Mouse (Mus musculus): ENCODE results near the gene Anks1b. TPM values are rescaled to one million over a fixed set of nuclear protein-coding genes. Genes with fewer than 3 reads are reported as not detected.
"Not testable (repeated sequence)": the region's sequence is repeated elsewhere in the genome, so short reads cannot be mapped to it uniquely, and the experiment has no call there.

The Anks1b gene
- total RNA-seq, 2 experiments from 2014 or later = not detected

GRCm38 (mm10) chr10:90630099-90630698, 756.9 kb downstream of the Anks1b start:
- no peak for ATAC-seq (replicated peaks; ENCODE audit: poor library complexity, severe bottlenecking)

DNA sequence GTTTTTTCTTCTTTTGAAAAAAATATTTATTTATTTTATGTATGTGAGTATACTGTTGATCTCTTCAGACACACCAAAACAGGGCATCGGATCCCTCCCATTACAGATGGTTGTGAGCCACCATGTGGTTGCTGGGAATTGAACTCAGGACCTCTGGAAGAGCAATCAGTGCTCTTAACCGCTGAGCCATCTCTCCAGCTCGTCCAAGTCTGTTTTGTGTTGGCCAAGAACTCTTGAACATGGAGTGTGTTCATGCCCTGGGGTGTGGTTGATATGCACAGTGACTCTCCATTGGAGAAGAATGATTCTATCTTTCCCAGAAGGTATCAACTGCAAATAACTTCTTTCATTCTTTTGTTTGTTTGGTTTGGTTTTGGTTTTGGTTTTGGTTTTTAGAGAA, 757.5 kb downstream of the Anks1b start:
- ATAC-seq (replicated peaks; ENCODE audit: poor library complexity, severe bottlenecking) = not testable (repeated sequence)

DNA sequence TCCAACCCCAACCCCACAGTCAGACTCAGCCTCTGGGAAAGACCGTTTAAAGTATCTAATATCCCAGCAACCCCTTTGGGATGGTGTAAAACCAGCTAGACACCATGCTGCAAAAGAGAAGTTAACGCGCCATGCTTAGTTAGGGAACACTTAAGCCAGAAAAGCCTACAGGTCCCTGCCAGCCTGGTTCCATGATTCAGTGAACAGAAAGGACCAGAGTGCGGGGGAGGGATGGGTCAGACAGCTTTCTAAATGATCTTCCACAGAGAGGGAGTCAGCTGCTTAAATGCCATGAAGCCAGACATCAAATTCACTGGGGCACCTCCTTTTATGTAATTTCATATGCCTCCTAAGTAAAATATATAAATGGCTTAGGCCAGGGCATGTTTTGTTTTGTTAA, 764.0 kb downstream of the Anks1b start:
- no peak for ATAC-seq (replicated peaks; ENCODE audit: poor library complexity, severe bottlenecking)

DNA sequence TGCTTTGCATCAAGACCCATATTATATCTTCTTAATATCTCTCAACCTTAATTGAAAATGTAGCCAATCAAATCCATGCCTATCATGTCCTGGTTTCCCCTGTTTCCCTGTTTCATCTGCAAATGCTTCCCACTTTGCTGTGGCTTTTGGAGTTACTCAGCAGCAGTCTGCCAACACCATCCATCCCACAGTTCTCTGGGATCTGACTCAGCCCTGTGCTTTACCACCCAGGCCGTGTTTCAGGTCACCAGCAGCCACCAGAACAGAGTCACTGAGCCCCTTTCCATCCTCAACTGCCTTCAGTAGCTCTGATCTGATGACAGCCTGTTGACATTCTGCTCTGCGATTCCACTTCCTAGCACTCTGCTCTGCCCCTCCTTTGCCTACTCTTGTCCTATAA, 776.4 kb downstream of the Anks1b start:
- ATAC-seq (replicated peaks; ENCODE audit: poor library complexity, severe bottlenecking) = no peak

DNA sequence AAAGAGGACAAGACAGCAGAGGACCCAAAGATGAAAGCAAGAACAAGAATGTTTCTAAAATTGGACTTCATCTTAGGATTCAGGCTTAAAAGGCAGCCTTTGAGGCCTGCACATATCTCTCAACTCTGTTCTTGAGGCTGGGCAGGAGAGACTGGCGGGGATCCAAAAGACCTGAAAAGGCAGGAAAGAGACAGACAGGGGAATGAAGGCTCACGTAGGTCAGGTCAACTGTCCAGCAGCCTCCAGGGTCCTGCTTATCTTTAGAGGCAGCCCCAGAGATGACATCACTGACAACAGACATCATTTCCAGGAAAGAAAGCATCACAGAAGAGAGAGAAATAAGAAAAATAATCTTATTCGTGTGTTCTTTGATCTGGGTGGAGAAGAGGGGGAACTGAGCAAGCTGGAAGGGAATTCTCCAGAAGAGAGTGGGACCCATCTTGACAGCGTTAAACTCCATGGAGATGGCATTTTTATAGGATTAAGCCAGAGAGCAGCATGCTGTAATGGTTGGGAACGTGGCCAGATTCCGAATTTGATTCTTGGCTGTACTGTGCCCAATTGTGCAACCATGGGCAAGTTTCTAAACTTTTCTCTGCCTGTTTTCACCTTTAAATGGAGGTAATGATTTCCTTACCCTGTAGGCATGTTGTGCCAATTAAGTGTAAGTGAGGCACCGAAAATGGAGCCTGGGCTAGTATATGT, 784.3 kb downstream of the Anks1b start:
- ATAC-seq (replicated peaks; ENCODE audit: poor library complexity, severe bottlenecking) = no peak

DNA sequence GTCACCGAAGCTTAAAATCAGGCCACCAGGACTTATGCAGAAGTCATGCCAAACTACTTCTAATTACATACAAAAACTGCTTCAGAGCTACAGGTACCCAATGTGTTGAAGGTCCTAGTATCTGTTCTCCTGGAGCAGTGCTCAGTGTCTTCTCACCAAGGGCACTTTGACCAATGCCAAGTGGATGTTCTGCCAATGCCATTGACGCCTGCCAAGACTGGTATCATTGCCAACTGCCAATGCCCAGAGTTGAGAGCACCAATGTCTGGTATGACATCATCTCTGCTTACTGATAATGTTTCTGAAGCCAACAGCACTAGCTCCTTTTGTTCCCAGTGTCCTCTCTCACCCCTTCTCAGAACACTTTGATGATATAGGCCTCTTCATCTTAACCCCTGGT, 793.4 kb downstream of the Anks1b start:
- no peak for ATAC-seq (replicated peaks; ENCODE audit: poor library complexity, severe bottlenecking)

- ATAC-seq (replicated peaks; ENCODE audit: poor library complexity, severe bottlenecking) = no peak
Observed at GRCm38 (mm10) chr10:90670291-90670690, 797.0 kb downstream of the Anks1b start.

DNA sequence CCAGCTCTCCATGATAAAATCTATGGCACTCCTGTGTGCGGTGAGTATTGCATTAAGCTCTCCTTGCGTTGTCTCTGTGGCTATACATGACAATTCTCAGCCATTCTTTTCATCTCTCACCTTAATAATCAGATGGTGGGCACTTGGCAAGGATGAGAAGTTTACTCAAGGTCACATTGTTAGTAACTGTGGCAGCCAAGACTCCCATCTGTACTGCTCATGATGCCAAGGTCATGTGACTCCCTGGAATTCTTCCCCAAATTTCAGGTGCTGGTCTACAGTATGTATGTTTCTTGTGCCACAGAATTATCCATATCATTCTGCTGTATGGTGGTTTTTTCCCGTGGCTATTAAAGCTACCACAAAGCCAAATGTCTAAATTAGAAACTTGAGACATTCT, 798.8 kb downstream of the Anks1b start:
- no peak for ATAC-seq (replicated peaks; ENCODE audit: poor library complexity, severe bottlenecking)

- ATAC-seq (replicated peaks; ENCODE audit: poor library complexity, severe bottlenecking) = no peak
Observed at GRCm38 (mm10) chr10:90674362-90674761, 801.1 kb downstream of the Anks1b start.

GRCm38 (mm10) chr10:90677421-90677820, 804.1 kb downstream of the Anks1b start:
- no peak for ATAC-seq (replicated peaks; ENCODE audit: poor library complexity, severe bottlenecking)

DNA sequence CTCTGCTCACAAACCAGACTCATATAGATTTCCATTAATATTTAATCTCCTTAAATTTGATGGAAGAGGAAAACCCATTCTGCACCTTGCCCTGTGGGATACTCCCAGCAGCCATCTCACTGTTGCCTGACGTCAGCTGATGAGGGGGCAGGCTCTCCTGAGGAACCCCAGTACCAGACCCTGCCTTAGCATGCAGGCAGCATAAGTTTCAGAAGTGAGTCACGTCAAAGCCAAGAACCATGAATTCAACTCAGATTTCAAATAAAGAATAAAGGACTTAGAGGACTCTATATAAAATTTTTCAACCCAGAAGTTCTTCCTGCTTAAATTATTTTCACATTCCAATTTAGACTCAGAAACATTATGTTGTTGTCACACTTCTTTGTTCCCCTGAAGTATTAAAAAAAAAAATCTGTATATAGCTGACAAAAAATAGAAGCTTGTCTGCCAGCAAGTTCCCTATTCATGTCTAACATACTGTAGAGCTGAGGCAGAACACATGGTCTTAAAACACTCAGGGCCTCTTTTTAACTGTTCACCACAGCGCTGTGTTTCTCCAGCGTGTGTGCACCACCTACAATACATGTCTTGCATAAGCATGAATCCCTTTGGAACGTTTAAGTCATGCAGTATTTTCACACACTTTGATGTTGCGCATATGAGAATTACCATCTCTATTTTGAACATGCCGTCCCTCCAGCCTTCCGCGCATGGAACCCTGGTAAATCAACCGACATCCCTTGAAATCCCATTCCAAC, 806.6 kb downstream of the Anks1b start:
- no peak for ATAC-seq (replicated peaks; ENCODE audit: poor library complexity, severe bottlenecking)

- ATAC-seq (replicated peaks; ENCODE audit: poor library complexity, severe bottlenecking) = no peak
Observed at GRCm38 (mm10) chr10:90683813-90684212, 810.5 kb downstream of the Anks1b start.

GRCm38 (mm10) chr10:90685367-90685766, 812.1 kb downstream of the Anks1b start:
- ATAC-seq (replicated peaks; ENCODE audit: poor library complexity, severe bottlenecking) = no peak

DNA sequence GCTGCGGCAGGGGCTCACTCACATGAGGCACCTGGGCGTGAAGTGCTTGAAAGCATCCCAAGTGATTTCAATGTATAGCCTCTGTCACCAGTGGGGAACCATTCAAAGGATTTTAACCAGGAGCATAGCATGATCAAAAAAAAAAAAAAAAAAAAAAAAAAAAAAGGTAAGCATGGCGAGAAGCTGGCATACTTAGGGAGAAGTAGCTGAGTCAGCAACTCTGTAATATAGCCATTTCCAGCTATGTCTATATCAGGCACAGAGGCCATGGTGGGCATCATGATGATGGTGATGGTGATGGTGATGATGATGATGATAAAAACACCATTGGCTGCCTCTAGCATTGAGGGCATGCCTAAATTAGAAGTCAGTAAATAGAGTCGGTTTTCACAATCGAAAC, 814.8 kb downstream of the Anks1b start:
- no peak for ATAC-seq (replicated peaks; ENCODE audit: poor library complexity, severe bottlenecking)

DNA sequence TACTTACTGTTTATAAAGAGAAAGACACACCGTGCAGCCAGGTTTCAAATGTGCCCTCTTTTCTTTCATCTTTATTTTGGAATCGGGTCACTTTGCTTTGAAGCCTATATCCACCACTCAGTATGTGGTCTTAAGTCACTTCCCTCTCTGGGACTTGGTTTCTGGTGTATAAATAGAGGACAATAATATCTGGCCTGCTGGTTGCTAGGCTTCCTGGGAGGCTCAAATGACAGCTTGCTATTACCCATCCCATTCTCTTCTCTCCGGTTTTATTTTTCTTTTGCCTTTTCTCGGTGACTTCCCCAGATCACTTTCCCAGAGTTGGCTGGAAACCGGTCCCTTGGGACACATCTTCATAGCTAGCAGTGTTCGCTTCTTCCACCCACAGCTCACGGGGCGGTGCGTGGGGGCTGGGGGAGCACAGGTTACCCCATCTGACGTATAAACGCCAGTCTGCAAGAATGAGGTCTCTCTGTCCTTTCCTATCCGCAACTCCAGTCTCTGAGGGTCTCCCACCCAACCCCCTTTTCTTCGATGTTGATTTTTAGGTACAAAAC, 815.5 kb downstream of the Anks1b start:
- ATAC-seq (replicated peaks; ENCODE audit: poor library complexity, severe bottlenecking) = no peak

- ATAC-seq (replicated peaks; ENCODE audit: poor library complexity, severe bottlenecking) = peak; percentile 59
Observed at GRCm38 (mm10) chr10:90689854-90690513, 816.7 kb downstream of the Anks1b start.

DNA sequence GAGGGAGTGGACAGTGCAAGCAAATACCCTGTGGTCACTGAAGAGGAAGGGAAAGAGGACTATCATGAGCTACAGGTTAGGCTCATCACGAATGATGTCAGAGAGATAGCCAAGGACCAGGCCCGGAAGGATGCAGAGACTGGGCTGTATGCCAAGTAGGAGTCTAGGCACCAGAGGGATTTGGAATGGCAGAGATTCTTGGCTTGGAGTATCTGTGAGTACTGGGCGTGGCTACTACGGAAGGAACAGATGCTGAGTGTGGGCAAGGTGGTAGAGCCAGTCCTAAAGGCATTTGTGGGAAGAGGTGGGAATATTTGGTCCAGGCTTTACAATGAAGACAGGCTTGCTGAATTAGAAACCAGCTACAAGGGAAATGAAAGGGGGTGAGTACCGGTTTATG, 823.4 kb downstream of the Anks1b start:
- no peak for ATAC-seq (replicated peaks; ENCODE audit: poor library complexity, severe bottlenecking)

DNA sequence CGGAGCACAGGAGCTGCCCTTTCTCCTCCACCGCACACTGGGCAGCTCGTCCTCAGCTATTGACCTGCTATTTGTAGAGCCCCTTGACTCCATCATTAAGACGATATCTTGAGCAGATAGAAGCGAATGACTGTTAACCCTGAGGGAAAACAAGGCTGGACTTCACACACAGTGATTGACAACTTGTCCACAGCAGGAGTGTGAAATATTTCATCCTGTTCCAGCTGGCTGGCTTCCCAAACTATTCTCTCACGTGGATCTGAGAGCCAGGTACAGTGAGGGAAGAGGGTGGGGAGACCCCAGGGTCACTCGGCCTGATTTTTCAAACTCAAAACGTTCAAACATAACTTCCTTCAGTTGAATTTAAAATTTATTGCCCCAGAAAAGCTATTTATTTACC, 824.1 kb downstream of the Anks1b start:
- no peak for ATAC-seq (replicated peaks; ENCODE audit: poor library complexity, severe bottlenecking)

DNA sequence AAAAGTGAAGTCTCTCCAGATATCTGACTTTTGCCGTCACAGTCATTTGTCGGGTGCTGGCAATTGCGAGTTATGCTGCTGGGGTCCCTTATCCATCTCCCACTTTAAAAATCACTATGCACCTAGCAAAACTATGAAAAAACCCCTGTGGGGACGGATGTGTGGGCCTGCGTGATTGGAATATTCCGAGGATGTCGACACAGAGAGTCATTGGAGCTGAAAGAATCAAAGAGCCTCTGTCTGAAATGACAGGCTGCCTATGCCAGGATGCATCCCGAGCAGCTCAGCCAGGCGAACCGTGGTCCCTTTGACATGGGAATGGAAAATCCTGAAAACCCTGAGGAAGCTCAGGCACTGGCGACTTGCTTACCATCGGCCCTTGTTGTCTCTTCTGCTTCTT, 825.9 kb downstream of the Anks1b start:
- no peak for ATAC-seq (replicated peaks; ENCODE audit: poor library complexity, severe bottlenecking)

DNA sequence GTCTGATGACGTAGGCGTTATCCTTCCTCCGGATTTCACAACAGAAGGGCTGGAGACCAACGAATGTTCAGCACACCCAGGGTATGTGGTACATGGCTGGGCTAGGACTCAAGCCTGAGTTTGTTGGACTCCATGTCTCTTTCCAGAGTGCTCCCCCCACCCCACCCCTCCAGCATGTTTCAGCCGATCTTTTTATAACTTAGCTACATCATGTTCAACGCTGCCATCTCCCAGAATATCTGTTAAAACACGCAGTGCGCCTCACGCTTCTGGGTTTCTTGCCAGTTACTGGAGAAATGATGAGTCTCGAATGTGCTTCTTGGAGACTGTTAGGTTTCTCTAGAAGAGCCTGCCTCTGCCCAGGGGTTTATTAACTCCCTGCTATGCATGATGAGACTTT, 831.3 kb downstream of the Anks1b start:
- ATAC-seq (replicated peaks; ENCODE audit: poor library complexity, severe bottlenecking) = no peak

Measured in granulocyte monocyte progenitor cell, adult 5-6 weeks (primary cell).